Mouse (Mus musculus): ENCODE data around the gene Tnip1. TPM values are rescaled to one million over a fixed set of nuclear protein-coding genes. Genes with fewer than 3 reads are reported as not detected.
"Not testable (repeated sequence)": the region's sequence is repeated elsewhere in the genome, so short reads cannot be mapped to it uniquely, and the experiment has no call there.

Gene Tnip1
- total RNA-seq, 2 experiments from 2014 or later = 35.2 to 39.0 TPM

DNA sequence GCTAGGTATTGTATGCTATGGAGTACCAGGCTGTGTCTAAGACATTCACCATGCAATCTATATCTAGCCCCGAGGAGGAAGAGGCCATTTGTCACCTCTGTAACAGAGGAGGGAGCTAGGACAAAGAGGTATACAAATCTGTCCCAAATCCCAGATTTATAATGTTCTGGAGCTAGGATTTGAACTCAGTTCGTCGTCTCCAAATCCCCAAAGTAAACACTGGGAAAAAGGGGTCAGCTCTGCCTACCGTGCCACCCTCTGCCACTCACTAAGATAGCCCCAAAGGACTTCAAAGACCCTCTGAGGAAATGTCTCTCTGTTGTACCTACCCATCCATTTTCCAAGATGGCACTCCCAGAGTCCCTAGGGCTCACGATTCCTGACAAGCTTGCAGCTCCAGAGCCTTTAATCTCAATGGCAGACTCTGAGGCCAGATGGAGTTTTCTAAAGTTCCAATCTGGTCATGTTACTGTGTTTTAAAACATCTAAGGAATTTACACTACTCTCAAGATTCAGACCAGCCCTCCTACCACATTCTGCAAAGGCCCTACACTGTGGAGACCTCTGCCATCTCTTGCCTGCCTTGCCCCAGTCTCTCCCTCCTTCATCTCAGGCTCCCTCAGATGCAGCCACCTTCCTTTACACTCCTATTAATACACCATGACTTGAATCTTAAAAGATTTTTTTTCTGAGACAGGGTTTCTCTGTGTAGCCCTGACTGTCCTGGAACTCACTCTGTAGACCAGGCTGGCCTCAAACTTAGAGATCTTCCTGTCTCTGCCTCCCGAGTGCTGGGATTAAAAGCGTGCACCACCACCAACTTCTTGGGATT lies 50.8 kb downstream of the Tnip1 start:
- no peak for DNase-seq (ENCODE audit: low spot score in 2 of 2)

DNA sequence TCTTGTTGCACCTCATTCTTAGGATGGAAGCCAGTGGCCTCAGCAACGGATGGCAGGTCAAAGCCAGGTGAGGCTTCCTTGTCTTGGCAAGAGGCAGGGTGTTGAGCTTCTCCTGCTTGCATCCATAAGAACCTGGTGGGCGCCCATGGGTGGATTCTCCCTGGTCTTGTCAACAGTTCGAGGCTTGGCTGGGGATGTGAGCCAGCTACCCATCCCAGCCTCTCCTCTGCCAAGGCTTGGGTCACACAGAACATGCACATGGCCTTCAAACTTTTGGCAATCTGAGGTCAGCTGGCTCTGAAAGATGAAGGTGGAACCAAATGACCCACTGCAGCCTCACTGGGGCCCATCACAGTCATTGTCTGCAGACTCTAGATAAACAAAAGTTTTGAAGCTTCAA lies 51.5 kb downstream of the Tnip1 start:
- DNase-seq (ENCODE audit: low spot score in 2 of 2) = no peak

DNA sequence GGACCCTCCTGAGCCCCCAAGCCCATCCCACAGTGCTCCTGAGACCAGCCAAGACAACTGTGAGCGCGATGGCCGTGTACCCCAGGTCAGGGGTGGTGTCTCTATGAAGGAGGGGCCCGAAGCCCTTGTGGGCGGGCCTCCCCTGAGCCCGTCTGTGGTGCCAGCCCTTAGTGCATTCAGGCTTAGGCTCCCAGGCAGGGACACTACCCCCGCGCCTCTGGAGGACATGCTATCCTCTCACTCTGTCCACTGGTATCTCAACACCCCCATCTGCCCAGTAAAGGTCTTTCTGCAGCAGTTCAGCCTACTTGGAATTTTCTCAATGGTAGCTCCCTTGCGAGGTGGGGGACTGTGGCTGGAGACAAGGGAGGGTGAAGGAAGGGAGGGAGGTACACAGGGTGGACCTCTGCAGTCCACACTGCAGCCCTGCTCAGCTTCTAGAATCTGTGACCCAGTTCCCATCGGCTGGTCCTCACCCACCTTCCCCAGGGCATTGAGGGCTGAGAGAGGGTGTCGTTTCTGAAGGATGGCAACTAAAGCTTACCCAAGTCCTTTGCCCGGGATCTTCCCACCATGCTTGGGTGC lies 52.5 kb downstream of the Tnip1 start:
- no peak for DNase-seq (ENCODE audit: low spot score in 2 of 2)

DNA sequence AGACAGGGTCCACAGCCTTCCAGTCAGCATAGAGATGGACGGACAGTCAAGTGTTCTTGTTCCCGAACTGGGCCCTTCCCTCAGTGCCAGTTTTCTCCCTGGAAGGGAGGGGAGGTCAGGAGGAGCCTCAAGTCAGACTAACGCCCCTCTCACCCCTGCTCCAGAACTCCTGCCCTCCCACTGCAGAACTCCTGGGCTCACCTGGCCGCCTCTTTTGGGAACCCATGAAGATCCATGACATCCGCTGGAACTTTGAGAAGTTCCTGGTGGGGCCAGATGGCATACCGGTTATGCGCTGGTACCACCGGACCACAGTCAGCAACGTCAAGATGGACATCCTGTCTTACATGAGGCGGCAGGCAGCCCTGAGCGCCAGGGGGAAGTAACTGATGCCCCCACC lies 53.4 kb downstream of the Tnip1 start:
- no peak for DNase-seq (ENCODE audit: low spot score in 2 of 2)

DNA sequence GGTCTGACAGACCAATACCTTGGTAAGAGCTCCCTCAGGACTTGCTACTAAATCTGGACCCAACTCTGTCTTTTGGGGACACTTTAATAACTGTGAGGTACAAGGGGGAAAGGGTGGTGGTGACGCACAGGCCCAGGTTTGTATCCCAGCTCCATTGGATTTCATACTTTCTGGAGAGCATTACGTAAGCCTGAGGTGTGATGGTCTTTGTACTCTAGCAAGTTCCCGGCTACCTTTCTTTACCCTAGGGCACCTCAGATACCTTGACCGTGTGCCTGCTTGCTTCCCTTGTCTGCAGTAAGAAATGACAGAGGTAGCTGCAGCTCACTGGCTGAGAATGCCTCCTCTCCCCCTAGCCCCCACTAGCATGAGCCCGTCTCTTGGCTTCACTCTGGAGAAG lies 55.5 kb downstream of the Tnip1 start:
- DNase-seq (ENCODE audit: low spot score in 2 of 2) = no peak

DNA sequence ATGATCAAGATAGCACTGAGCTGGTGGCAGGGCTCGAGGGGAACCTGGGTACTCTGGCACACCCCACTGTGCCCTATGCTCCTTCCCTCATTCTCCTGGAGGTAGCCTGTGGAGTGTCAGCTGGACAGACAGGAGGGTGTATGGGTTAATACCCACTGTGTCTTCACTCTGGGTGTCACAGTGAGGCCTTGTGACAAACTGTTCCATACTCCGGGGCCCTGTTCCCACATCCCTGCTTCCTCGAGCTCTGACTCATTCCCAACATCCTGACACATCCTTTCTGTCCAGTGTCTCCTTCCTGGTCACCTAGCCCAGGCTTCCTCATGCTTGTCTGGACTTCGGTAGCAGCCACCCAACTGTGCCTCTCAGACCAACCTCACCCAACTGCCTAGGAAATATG lies 56.3 kb downstream of the Tnip1 start:
- no peak for DNase-seq (ENCODE audit: low spot score in 2 of 2)

DNA sequence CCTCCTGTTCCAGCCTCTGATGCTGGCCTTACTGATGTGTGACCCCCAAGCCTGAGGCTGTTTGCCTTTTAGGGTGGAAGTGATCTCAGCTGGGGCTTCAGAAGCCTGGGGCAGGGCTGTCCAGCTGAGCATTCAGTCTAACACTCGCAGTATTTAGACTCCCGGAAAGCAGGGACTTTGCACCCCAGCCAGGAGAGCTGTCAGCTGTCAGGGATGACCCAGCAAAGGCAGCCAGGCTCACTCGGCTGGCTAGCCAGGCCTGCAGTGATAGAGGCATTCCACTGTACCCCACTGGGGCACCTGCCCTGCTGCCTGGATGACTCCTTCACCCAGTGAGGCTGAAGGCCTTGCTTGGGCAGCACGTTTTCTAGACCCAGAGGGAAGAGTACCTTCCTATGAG lies 56.8 kb downstream of the Tnip1 start:
- no peak for DNase-seq (ENCODE audit: low spot score in 2 of 2)

DNA sequence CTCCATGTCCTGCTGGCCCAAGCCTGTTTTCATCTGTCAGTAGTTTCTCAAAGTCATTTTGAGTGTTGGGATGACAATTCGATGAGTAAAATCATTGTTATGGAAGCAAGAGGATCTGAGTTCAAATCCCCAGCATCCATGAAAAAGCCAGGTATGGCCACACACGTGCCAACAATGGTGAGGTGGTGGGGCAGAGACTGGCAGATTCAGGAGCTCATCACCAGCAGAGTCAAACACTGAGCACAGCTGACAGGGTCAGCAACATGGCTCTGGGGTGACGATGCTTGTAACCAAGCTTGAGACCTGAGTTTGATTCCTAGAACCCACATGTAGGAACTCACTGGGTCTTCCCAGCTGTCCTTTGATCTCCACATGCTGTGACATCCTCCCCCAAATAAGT lies 57.6 kb downstream of the Tnip1 start:
- DNase-seq (ENCODE audit: low spot score in 2 of 2) = no peak

DNA sequence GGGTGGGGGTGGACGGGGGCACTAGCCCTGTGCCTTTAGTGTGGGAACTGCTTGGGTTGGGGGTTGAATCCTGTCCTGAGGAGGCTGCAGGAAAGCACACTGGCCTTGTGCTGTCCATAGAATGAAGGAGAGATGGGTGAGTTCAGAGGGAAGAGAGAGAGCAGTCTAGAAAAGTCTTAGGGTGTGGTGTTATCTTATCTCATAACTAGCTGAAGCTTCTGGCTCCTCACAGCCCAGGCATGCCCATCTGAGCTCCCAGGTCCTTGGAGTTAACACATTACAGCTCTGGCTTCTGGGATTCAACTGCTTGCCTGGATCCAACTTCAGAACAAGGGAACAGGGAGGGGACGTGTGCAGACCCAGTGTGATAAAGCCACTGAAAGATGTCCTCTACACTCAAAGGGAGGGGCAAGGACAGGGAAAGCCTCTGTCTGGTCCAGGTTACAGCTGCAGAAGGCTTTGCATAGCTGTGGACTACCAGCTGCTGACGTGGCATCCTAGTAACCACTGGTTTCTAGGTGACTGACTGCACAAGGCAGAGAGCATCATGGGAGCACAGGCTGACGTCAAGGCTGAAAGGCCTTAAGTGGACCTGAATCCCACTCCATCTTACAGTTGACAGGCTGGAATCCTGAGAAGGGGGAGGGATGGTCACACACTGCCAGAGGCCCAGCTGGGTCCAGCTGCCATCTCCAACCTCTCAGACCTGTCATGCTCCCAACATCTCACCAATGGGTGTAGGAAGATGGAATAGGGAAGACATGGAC lies 58.6 kb downstream of the Tnip1 start:
- no peak for DNase-seq (ENCODE audit: low spot score in 2 of 2)

DNA sequence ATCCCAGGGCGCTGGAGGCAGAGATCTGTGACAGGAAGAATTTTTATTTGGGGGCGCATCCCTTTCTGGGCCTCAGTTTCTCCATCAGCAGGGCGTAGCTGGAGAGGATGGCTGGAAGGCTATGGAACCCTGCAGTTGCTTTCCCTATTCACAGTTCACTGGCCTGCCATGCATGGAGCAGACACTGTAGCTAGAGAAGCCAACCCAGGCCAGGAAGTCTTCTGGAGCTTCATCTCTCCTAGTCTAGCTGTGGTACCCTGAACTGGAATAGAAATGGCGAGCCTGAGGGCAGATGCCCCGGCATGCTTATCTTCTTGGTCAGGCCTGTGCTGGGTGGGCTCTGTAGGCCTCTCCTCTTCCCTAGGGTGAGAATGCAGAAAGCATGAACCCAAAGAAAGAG lies 59.4 kb downstream of the Tnip1 start:
- DNase-seq (ENCODE audit: low spot score in 2 of 2) = no peak

DNA sequence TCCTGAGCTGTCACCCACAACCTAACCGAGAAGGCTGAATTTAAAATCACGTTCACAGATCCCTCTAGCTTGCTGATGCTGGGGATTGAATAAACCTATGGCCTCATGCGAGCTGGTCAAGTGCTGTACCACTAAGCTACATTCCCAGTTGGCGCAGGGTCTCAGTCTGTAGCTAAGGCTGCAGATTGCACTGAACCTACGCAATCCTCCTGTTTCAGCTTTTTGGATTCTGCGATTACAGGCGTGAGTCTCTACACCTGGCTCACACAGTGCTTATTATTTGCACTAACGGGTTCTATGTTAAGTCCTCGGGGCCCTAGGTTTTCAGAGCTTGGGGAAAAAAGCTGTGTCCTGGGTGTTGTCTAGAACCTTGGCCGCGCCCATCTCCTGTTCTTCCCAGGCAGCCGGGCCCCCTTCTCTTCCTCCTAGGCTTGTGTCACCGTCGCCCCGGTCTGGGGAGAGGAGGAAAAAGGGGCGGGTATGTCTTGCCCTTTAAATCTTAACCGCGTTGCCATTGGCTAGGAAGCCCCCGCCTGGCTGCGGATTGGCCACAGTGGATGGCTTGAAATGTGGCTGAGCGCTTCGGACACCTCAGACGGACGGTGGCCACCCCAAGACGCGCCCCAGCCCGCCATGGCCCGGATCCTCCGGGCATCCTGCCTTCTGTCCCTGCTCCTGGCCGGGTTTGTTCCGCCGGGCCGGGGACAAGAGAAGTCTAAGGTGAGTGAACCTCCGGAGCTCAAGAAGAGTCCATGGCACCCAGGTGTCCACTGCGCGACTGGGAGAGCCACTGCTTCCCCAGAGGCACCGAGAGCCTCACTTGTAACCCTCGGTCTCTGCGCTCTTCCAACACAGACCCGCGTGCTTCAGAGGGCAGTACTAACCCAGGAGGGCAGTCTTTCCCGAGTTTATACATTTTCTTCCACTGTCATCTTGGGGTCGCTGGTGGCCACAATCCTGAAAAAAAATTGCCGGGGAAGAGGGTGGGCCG lies 60.1 kb downstream of the Tnip1 start, which contains the start of gene Gpx3:
TSS of gene Gpx3 (plus strand) at position 121 of the 991 bp plus-strand sequence.
- DNase-seq (ENCODE audit: low spot score in 2 of 2) = peak in 1 of 2 experiments; percentile 43

DNA sequence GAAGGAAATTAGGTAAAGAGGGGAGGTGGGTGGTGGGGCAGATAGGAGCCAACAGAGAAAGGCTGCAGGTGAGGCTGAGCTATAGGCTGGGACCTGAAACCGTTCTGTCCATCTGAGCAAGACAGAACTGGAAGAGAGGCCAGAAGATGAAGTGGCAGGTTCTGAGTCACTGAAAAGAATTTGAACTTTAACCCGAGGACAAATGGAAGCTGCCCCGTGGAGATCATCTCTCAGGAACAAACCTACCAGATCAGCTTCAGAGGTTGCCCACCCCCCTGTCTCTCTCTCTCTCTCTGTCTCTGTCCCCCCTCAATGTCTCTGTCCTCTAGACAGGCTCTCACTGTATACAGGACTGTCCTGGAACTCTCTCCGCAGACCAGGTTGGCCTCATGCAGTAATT lies 63.1 kb downstream of the Tnip1 start:
- no peak for DNase-seq (ENCODE audit: low spot score in 2 of 2)

DNA sequence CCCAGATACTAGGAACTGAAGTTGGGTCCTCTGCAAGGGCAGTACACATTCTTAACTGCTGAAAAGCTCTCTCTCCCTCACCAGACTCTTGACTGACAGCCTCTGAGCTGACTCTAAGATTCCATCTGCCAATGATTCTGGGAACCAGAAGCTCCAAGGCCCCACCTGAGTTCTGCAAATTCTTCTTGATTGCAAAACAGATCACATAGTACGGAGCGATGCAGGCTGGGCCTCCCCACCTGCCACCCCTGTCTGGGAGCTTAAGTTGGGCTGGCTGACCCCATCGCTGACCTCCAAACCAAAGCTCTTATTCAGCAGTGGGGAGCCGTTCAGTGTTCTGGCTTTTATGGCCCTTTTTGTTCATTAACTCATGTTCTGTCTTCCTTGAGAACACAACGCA lies 65.2 kb downstream of the Tnip1 start:
- no peak for DNase-seq (ENCODE audit: low spot score in 2 of 2)

DNA sequence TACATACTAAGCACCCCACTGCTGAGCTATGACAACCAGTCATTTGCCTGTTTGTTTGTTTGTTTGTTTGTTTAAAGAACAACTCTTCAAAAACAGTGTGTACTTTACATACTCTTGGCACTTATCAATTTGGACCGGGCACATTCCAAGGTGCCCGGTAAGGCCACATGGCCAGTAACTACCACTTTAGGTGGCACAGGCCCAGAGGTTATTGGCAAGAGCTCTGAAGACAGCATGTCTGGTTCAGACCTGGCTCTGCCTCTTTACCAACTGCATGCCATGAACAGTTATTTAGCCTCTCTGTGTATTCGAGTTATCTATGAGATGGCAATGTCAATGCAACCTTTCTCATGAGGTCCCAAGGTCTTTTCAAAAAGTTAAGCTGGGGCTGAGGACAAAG lies 66.1 kb downstream of the Tnip1 start:
- not testable (repeated sequence) for DNase-seq (ENCODE audit: low spot score in 2 of 2)

DNA sequence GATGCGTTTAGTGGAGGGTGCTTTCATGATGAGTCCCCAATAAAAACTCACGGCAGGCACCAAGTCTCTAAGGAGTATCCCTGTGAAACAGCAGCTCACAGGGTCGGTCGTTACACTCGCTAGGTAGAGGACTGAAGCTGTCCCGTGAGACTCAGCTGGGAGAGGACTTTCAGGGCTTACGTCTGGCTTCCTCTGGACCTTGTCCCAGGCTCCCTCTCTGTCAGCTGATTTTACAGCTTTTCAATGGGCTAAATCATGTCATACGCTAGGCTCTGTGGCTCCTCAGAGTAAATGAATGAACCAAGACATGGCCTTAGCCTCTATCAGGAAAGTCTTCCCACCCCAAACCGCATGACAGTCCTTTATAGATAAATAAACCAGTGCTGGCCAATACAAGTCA lies 68.1 kb downstream of the Tnip1 start:
- no peak for DNase-seq (ENCODE audit: low spot score in 2 of 2)

DNA sequence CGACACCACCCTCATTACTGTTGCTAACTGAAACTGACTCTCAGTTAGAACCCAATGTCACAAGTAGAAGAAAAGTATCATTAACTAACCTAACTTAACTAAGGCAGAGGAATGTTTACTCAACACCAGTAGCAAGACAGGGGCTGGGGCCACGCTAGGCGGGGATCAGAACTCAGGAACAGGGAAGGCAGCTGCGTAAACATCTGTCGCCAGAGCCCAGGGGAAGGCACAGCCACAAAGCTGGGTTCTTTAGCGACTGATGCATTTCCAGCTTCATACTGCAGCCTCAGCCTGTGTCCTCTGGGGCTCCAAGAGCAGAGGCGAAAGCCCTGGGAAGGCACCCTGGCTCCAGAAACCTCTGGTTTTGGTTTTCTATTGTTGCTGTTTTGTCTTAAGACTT lies 70.6 kb downstream of the Tnip1 start:
- no peak for DNase-seq (ENCODE audit: low spot score in 2 of 2)

DNA sequence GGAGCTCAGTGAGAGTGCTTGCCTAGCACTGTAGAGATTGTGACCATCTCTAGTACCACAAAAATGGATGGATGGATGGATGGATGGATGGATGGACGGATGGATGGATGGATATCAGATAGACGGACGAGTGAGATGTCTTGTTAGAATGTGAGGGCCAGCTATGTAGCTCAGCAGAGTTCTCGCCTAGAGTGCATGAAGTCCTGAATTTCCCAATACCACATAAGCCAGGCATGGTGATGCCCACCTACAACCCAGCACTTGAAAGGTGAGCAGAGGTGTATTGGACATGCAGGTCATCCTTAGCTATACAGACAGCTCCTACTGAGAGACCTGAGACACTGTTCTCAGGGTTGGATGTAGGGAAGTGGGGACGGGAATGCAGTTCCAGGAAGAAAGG lies 71.4 kb downstream of the Tnip1 start:
- DNase-seq (ENCODE audit: low spot score in 2 of 2) = no peak

DNA sequence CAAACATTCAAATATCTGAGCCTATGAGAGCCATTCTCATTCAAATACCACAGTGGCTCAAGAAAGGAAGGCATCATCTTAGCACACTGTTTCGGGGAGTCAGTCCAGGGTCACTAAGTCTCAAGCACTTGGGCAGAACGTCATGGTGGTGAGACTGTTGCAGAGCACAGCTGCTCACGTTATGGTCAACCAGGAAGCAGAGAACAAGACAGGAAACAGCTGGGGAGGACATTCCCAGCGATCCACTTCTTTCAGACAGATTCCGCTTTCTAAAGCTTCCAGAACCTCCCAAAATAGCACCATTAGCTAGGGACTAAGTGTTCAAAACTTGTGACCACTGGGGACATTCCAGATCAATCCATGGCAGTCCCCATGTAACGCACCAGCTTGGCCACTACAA lies 74.8 kb downstream of the Tnip1 start:
- DNase-seq (ENCODE audit: low spot score in 2 of 2) = no peak

DNA sequence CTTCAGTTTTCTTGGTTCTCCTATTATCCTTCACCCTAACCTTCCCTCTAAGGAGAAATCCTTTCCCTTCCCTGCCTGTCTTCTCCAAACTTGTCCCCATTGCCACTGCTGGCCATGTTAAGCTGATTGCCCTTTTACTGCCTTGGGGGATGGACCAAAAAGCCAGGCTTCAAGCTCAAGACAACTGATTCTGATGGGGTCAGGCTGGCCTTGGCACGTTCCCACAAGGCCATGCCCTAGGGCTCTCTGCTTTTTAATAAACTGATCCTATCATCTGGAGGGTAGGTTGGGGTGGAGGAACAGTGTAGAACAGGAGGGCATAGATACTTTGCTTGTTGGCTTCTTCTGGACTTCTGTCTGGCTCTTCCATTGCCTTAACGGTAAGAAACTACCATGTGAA lies 77.3 kb downstream of the Tnip1 start:
- DNase-seq (ENCODE audit: low spot score in 2 of 2) = no peak

DNA sequence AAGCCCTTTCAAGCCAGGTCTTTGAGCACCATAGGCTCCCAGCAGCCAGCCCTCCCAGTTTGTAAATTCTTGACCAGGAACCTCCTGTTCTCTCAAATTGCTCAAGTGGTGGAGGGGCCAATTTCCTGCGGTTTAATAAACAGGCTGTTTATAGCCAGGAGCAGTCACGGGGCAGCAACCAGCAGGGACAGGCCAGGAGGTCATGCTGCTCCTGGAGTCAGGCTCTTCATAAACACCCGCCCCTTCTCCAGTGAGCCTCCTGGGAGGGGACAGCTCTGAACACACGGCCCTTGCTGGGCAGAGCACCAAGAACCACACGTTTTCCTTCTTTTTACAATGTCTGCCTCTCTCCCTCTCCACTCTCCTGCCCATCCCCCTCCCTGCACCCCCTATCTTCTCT lies 77.8 kb downstream of the Tnip1 start:
- DNase-seq (ENCODE audit: low spot score in 2 of 2) = no peak

DNA sequence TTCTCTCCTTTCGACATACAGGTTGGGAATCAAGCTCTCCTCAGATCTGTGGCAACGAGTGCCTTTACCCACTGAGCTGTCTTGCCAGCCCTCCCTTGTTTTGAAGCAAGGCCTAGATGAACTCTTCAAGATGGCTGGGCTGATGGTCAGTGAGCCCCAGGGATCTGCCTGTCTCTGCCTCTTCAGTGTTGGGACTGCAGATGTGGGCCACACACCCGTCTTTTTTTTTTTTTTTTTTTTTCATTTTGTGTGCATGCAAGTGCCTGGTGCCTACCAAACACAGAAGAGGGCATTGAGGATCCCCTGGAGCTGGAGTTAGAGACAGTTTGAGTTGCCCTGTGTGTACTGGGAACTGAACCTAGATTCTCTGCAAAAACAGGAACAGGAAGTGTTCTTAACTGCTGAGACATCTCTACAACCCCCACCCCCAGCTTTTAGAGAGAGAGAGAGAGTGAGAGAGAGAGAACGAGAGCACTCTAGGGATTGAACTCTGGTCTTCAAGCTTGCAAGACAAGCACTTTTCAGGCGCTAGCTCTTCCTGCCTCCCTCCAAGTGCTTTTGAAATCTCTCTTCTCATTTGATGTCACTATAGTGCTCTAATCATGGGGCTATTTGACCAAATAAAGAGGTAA lies 78.4 kb downstream of the Tnip1 start:
- DNase-seq (ENCODE audit: low spot score in 2 of 2) = no peak

All from layer of hippocampus, adult 18-20 months (tissue).